Mouse (Mus musculus): Measurements from ENCODE around the gene Mast4.

- TF ChIP-seq CTCF (IDR thresholded peaks at IDR 0.05; ENCODE audit: control insufficient read depth, insufficient read depth, insufficient read length) (no peak), CEBPB (IDR thresholded peaks at IDR 0.05; ENCODE audit: low read depth) (no peak), MYOG (IDR thresholded peaks at IDR 0.05; ENCODE audit: control insufficient read depth, extremely low read depth, insufficient read length) (no peak), MAX (IDR thresholded peaks at IDR 0.05) (no peak), FOSL1 (IDR thresholded peaks at IDR 0.05; ENCODE audit: insufficient read depth, low read length, poor library complexity, severe bottlenecking) (no peak), USF1 (IDR thresholded peaks at IDR 0.05; ENCODE audit: low read depth) (no peak)
These were observed 349.7 kb downstream of the Mast4 start for GRCm38 (mm10) chr13:102984550-102984949.

Measured in C2C12 (cell line).